Mouse (Mus musculus) forebrain, postnatal 0 days (tissue): ENCODE measurements at regions not wholly inside any gene's neighbourhood (a gene's known extent, or its start where the extent isn't known, plus 50 kb on each side); places are given as distances from the start of the nearest gene placed in this dataset.

Experiments
- ATAC-seq: fragments of 200-750 bp; cut with Nextera tagmentation; 2 replicates; pipeline ENCODE4 v1.8.0; 2017; ENCODE audit warnings: mild to moderate bottlenecking, moderate library complexity
- DNase-seq: peaks from one replicate; pipeline ENCODE4 v3.0.0-alpha.2; 2015
- H3K27ac ChIP-seq: fragments of 300-500 bp; sonication (generic); 2 replicates; pipeline ENCODE4 v1.5.1; 2014; ENCODE audit warnings: low read depth, mild to moderate bottlenecking, antibody characterized with exemption, low read length, moderate library complexity, mixed read lengths
- H3K27me3 ChIP-seq: fragments of 300-500 bp; sonication (generic); 2 replicates; pipeline ENCODE4 v1.6.1; 2014; ENCODE audit warnings: mild to moderate bottlenecking, low read length, mixed read lengths; ENCODE audit not compliant: insufficient read depth
- H3K36me3 ChIP-seq: fragments of 300-500 bp; sonication (generic); 2 replicates; pipeline ENCODE4 v1.6.1; 2014; ENCODE audit warnings: mild to moderate bottlenecking, moderate library complexity; ENCODE audit not compliant: insufficient read depth
- H3K4me1 ChIP-seq: fragments of 300-500 bp; sonication (generic); 2 replicates; pipeline ENCODE4 v1.6.1; 2014; ENCODE audit warnings: antibody characterized with exemption; ENCODE audit not compliant: insufficient read depth
- H3K4me2 ChIP-seq: fragments of 300-500 bp; sonication (generic); 2 replicates; pipeline ENCODE4 v1.6.1; 2014; ENCODE audit warnings: low read depth, mild to moderate bottlenecking, moderate library complexity
- H3K4me3 ChIP-seq: fragments of 300-500 bp; sonication (generic); 2 replicates; pipeline ENCODE4 v1.5.1; 2014; ENCODE audit warnings: low read depth, low read length, mixed read lengths
- H3K9ac ChIP-seq: fragments of 300-500 bp; sonication (generic); 2 replicates; pipeline ENCODE4 v1.6.1; 2014; ENCODE audit warnings: mild to moderate bottlenecking
- H3K9me3 ChIP-seq: fragments of 300-500 bp; sonication (generic); 2 replicates; pipeline ENCODE4 v1.6.1; 2016; ENCODE audit warnings: low read length
- CTCF ChIP-seq: sonication (generic); IDR thresholded peaks from 2 replicates; pipeline ENCODE4 v1.5.1; 2016; ENCODE audit warnings: antibody characterized with exemption, control low read depth, low read depth
- WGBS: fragments of 180-500 bp; shearing (Covaris S2); extraction: QIAGEN DNeasy Blood & Tissue Kit; methylation state at CpG from one replicate; pipeline ENCODE4 v1.1.7; 2014; 5-methylcytosine and 5-hydroxymethylcytosine counted together

DNA sequence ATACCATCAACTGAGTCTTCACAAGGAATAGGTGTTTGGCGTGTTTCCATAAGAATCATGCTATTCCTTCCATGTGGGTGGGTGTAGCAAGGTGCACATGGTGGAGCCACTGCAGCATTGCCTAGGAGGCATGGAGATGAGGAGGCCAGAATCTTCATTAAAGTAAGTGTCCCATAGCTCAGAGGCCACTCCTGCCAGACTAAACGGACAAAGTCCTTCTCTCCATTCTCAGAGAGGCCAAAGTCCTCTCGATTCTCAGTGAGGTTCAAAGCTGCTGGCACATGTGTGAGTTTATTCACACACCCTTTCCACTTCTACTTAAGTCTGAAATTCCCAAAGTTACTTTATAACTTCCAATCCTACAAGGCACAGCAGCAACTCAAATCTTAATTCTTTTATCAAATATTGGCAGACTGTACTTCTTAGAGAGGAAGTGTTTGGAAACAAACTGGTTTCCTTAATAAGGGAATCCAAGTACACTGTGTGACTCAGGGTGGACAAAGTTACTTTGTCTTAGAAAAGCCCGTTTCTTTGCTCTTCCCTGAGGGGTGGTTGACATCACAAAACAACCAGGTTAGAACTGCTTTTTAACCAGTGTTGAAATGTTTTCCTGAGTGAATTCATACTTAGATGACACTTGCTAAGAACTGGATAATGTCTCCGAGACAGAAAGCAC, 69.2 kb upstream of the Thbs1 start:
- no peak overlapping the region for H3K4me3 ChIP-seq
- H3K27ac ChIP-seq = no peak overlapping the region
- no peaks in the 10 kb centered on the region for H3K27me3 ChIP-seq
- no peak for DNase-seq
- no peak for ATAC-seq
- H3K4me2 ChIP-seq = no peak overlapping the region
- WGBS = 82% methylated on average over 5 of the region's 5 CpGs
- no peak overlapping the region for H3K9ac ChIP-seq
- no peaks in the 10 kb centered on the region for H3K36me3 ChIP-seq
- H3K9me3 ChIP-seq = no peaks in the 10 kb centered on the region
- no peaks in the 10 kb centered on the region for H3K4me1 ChIP-seq
- TF ChIP-seq CTCF = no peak

- Histone ChIP-seq H3K4me3 (no peak overlapping the region), H3K27ac (no peak overlapping the region), H3K27me3 (no peaks in the 10 kb centered on the region), H3K36me3 (no peaks in the 10 kb centered on the region), H3K4me2 (no peak overlapping the region), H3K4me1 (no peaks in the 10 kb centered on the region), H3K9ac (no peak overlapping the region), H3K9me3 (no peaks in the 10 kb centered on the region)
- 78% methylated on average over 1 of the region's 1 CpGs for WGBS
- no peak for DNase-seq
- TF ChIP-seq CTCF = no peak
- no peak for ATAC-seq
Measured at GRCm38 (mm10) chr2:118044666-118045065, 67.0 kb upstream of the Thbs1 start.

- no peak for TF ChIP-seq CTCF
- Histone ChIP-seq H3K4me1 (no peaks in the 10 kb centered on the region), H3K27ac (no peak overlapping the region), H3K36me3 (no peaks in the 10 kb centered on the region), H3K9me3 (no peaks in the 10 kb centered on the region), H3K27me3 (no peaks in the 10 kb centered on the region), H3K9ac (no peak overlapping the region), H3K4me2 (no peak overlapping the region), H3K4me3 (no peak overlapping the region)
- 83% methylated on average over 2 of the region's 2 CpGs for WGBS
- no peak for ATAC-seq
- DNase-seq = no peak
Measured at GRCm38 (mm10) chr2:118050326-118050725, 61.4 kb upstream of the Thbs1 start.

- no peak overlapping the region for H3K9ac ChIP-seq
- no peaks in the 10 kb centered on the region for H3K9me3 ChIP-seq
- no peak for DNase-seq
- H3K4me3 ChIP-seq = no peak overlapping the region
- no peaks in the 10 kb centered on the region for H3K36me3 ChIP-seq
- no peak for TF ChIP-seq CTCF
- no peak for ATAC-seq
- WGBS = 89% methylated on average over 3 of the region's 3 CpGs
- H3K4me2 ChIP-seq = no peak overlapping the region
- no peaks in the 10 kb centered on the region for H3K27me3 ChIP-seq
- H3K4me1 ChIP-seq = no peaks in the 10 kb centered on the region
- no peak overlapping the region for H3K27ac ChIP-seq
Measured at GRCm38 (mm10) chr2:118051610-118052009, 60.1 kb upstream of the Thbs1 start.

DNA sequence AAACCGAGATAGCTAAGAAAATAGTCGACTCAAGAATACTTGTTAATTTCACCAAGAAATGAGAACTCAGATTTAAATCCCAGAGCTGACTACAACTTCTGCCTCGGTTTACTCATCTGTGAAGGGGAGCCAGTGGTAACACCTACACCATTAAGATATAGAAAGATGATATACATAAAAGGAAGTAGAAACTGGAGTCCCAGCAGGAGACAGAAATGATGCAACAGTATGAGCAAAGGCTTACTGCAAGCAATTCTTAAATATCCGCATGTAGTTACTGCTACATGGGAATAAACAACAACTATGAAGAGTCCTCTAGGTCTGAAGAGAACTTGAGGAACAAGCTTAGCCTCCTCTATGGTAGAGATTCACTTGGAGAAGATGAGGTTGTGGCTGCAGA, 58.2 kb upstream of the Thbs1 start:
- no peak for TF ChIP-seq CTCF
- H3K4me1 ChIP-seq = no peaks in the 10 kb centered on the region

GRCm38 (mm10) chr2:118058654-118059395, 52.9 kb upstream of the Thbs1 start:
- no peak overlapping the region for H3K9ac ChIP-seq
- no peaks in the 10 kb centered on the region for H3K4me1 ChIP-seq
- H3K4me3 ChIP-seq = no peak overlapping the region
- WGBS = 92% methylated on average over 6 of the region's 6 CpGs
- H3K36me3 ChIP-seq = no peaks in the 10 kb centered on the region
- H3K27ac ChIP-seq = no peak overlapping the region
- H3K4me2 ChIP-seq = no peak overlapping the region
- TF ChIP-seq CTCF = no peak
- no peaks in the 10 kb centered on the region for H3K9me3 ChIP-seq
- ATAC-seq (no peak), DNase-seq (no peak)
- no peaks in the 10 kb centered on the region for H3K27me3 ChIP-seq

More for the DNA sequence above, 58.2 kb upstream of the Thbs1 start:
- H3K4me2 ChIP-seq = no peak overlapping the region
- no peak overlapping the region for H3K4me3 ChIP-seq
- no peaks in the 10 kb centered on the region for H3K27me3 ChIP-seq
- H3K9me3 ChIP-seq = no peaks in the 10 kb centered on the region
- 93% methylated on average over 4 of the region's 4 CpGs for WGBS
- ATAC-seq (no peak), DNase-seq (no peak)
- H3K36me3 ChIP-seq = no peaks in the 10 kb centered on the region
- no peak overlapping the region for H3K27ac ChIP-seq
- no peak overlapping the region for H3K9ac ChIP-seq

GRCm38 (mm10) chr2:118061291-118061690, 50.4 kb upstream of the Thbs1 start:
- Histone ChIP-seq H3K4me2 (no peak overlapping the region), H3K4me3 (no peak overlapping the region), H3K9ac (no peak overlapping the region), H3K9me3 (no peaks in the 10 kb centered on the region), H3K36me3 (no peaks in the 10 kb centered on the region), H3K27me3 (no peaks in the 10 kb centered on the region), H3K4me1 (no peaks in the 10 kb centered on the region), H3K27ac (no peak overlapping the region)
- WGBS = 45% methylated on average over 5 of the region's 5 CpGs
- TF ChIP-seq CTCF = no peak
- DNase-seq (peak; percentile 65), ATAC-seq (peak; percentile 92)
